Mouse (Mus musculus) ZHBTc4 (cell line): Measurements from ENCODE around the gene Scyl3.
A peak's percentile ranks its signal among the peaks of the same experiment; 100 is the strongest.

ENCODE experiments used
- DNase-seq: peaks from one replicate; pipeline ENCODE4 v3.0.0-alpha.2; 2011; ENCODE audit warnings: low read depth, low spot score

Gene Scyl3

DNA sequence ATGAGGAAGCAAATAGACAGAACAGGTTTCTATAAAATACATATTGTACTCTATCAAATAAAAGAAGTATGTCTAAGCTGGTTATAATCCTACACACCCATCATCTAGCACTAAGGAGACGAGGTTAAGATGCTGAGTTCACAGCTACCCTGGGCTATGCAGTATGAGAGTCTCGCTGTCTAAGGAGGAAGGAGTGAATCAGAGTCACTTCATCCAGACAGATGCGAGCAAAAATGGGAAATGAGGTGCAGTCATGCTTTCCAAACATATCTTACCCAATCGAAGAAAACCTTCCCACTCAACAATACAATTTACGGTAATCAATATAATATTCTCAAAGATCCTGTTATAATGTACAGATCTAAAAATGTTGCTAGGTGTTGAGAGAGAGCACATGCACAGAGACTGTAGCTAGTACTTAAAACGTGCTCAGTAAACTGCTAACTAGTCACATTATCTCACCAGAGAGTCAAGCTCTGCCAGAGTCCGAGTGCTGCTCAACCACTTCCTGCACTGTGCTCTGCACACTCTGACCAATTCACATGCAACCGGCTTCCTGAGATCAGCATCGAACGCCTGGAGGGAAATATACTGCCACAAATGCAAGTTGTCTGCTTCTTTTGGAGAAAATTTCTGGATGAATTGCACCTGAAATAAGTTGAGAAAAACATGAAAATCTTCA is 35.2 kb downstream of the Scyl3 start:
- DNase-seq = no peak

GRCm38 (mm10) chr1:163974471-163974870 is 45.6 kb downstream of the Scyl3 start:
- no peak for DNase-seq

DNA sequence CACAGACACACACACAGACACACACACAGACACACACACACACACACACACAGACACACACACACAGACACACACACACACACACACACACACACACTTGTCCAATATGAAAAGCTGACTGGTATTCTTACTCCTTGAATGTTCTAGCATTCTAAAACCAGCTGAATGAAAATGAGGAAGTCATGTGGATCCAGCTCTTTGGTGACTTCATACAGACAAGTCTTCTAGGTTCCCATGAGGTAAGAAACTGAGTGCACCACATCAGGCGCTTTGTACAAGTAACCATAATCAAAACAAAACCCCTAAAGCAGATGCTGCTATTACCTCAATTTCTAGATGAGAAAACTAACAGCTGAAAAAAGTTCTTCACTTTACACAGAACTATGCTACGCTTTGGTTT is 46.2 kb downstream of the Scyl3 start:
- DNase-seq = no peak

DNA sequence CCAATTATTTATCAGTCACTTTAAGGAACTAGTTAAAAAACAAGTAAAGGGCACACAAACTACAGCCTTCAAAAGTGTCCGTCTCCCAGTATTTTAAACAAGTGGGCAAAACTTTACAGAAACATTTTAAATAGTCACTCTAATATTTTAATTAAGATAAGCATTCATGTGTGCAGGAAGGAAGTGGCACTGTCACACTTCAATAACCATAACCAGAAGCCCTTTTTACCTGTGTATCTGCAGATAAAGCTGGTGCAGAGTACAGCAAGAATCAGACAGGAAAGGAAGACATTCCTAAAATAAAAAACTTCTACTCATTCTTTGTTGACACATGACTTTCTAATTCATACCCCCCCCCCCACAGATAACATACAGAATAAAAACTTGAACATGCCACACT is 47.6 kb downstream of the Scyl3 start:
- no peak for DNase-seq

DNA sequence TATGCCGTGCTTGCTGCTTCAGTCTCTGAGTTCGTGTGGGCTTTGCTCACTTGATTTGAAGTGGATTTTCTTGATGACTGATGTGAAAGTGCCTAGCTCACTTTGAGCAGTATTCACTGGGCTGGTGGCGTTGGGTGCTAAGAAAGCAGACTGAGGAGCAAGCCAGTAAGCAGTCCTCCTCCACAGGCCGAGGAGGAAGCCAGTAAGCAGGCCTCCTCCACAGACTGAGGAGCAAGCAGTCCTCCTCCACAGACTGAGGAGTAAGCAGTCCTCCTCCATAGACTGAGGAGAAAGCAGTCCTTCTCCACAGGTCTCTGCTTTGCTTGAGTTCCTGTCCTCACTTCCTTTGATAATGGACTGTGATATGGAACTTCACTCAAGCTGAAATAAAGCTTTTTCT is 63.5 kb downstream of the Scyl3 start:
- DNase-seq = no peak

- DNase-seq = no peak
Measured at GRCm38 (mm10) chr1:163994173-163994720, 65.3 kb downstream of the Scyl3 start.

GRCm38 (mm10) chr1:163994721-163995608 is 66.1 kb downstream of the Scyl3 start, which contains the start of the genes BC055324 and Mettl18:
Gene BC055324, minus strand, starts transcription at chr1:163994796.
Gene Mettl18, plus strand, starts transcription at chr1:163994889.
- DNase-seq = peak; percentile 97

DNA sequence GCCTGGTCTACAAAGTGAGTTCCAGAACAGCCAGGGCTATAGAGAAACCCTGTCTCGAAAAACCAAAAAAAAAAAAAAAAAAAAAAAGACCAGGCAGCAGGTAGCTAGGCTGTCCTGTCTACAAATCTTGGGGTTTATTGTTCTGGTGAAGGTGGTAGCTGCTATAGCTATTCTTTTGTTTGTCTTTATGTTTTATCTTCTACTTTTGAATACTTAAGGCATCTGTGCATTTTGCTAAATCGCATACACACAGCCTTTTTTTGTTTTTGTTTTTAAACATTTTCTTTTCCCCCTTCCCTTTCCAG is 66.7 kb downstream of the Scyl3 start:
- DNase-seq = no peak

- peak; percentile 68 for DNase-seq
Measured at GRCm38 (mm10) chr1:164001831-164002452, 73.0 kb downstream of the Scyl3 start.

DNA sequence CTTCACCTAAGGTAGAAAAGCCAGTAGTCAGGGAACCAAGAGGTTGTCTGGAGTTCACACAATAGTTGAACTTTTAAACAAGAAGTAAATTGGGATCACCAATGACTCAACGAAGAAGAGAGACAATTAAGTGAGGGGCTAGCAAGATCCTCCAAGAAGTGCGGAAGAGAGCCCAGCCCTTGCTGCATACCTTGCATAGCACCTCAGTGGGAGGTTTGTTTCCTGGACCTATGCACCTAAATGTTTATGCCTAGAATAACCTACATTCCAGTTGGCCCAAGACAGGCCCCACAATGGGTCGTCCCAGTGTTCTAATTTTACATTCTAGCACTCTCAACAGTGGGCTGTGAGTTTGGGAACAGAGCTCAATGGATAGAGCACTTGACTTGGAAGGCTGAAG is 75.4 kb downstream of the Scyl3 start:
- peak; percentile 69 for DNase-seq
